Mouse (Mus musculus): Measurements from ENCODE around the gene Tmem209.

DNA sequence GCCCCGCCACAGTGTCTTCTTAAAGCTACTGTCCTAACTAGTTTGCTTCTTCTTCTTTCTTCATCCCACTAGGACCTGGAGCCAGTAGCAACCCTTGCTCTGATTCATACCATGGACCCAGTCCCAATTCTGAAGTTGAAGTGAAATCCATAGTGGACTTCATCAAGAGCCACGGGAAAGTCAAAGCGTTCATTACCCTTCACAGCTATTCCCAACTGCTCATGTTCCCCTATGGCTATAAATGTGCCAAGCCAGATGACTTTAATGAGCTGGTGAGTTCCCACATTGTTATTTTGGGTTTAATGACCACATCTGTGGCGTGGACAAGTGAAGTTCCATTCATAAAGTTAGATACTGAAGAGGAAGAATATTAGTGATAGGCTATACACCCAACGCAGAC lies 44.5 kb upstream of the Tmem209 start:
- TF ChIP-seq EP300 (IDR thresholded peaks at IDR 0.05; ENCODE audit: low read depth) = no peak
- TF ChIP-seq CTCF (IDR thresholded peaks at IDR 0.05; ENCODE audit: low read depth) = no peak

Data from heart, postnatal 0 days (tissue).